In the genomic region with DNA sequence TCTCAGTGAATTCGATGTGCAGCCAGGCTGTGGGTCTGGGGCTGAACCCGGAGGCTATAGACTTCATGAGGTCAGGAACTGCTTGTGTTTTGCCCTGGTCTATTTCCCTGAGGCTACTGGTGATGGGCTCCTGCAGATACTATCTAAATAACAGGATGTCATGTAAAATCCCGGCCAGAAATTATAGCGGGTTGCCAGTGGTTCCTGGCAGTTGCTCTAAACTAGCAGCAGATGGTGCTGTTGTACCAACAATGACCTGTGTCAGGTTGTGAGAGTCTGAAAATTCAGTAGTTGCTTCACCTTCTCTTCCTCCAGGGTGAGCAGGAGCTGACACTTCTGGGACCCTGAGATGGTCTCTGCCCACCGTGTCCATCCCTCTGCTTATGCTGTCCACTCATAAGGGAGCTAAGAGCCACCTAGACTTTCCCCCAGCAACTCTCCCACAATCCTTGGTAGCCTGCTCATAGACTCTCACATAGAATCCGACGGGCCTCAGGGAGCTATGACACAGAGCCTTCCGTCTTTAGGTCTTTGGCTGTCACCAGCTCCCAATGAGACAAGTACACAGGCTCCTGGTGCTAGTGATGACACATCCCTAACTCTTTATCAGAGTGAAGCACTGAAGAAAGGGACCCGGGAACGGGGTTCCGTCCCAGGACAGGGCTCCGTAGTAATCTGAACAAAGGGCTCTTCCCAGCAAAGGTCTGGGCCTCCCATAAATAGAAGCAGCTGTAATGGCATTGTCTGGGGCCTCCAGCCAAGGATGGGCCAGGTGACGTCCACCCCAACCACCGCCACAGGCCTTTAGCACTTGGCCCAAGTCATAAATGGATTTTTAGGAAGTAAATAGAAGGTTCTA, we compare ENCODE assay signal across 8 mouse cellular contexts.
DNase-seq lines count a peak whose midpoint lies in the region; ATAC-seq and TF ChIP-seq lines count a peak whose summit lies in the region.

No protein-coding gene starts in this region.

- H3K27ac ChIP-seq in ES-Bruce4 (ENCODE audit: insufficient read depth, low read length) = no peak overlapping the region
- H3K27ac ChIP-seq in embryonic facial prominence, embryonic 14.5 days (replicated peaks; ENCODE audit: low read depth, low read length) = no peak overlapping the region
- H3K27ac ChIP-seq in heart, embryonic 14.5 days (replicated peaks in 1 of 2; ENCODE audit: control insufficient read depth in 1 of 2, insufficient read depth in 1 of 2, low read depth in 2 of 2, low read length in 2 of 2) = no peak overlapping the region
- H3K27ac ChIP-seq in kidney, embryonic 15.5 days = no peak overlapping the region
- no peak overlapping the region for H3K27ac ChIP-seq in liver, adult 2 months (replicated peaks; ENCODE audit: insufficient read depth, low read depth, low read length)
- H3K27ac ChIP-seq in neural tube, embryonic 12.5 days = no peak overlapping the region

- peak; percentile 56 for ATAC-seq in embryonic facial prominence, embryonic 14.5 days (ENCODE audit: low read depth)
- ATAC-seq in heart, embryonic 14.5 days (ENCODE audit: insufficient number of reproducible peaks, insufficient read depth, low FRiP score, low read depth) = no peak; the same call in 1 of the 2 replicates
- 0 out of 2 replicates have a peak, but pooled peaks have one; percentile 51 for ATAC-seq in kidney, embryonic 15.5 days (replicated peaks; ENCODE audit: low FRiP score)
- ATAC-seq in neural tube, embryonic 12.5 days (ENCODE audit: low FRiP score, low read depth) = 0 out of 2 replicates have a peak, but pooled peaks have one; percentile 25

- no peaks in the 10 kb centered on the region for H3K9me3 ChIP-seq in ES-Bruce4 (replicated peaks; ENCODE audit: control insufficient read depth, insufficient read depth, low read length, poor library complexity, severe bottlenecking)
- no peaks in the 10 kb centered on the region for H3K9me3 ChIP-seq in embryonic facial prominence, embryonic 14.5 days (ENCODE audit: control insufficient read depth, low read length)
- H3K9me3 ChIP-seq in heart, embryonic 14.5 days (ENCODE audit: control insufficient read depth, low read length) = no peaks in the 10 kb centered on the region
- H3K9me3 ChIP-seq in kidney, embryonic 15.5 days (replicated peaks) = no peaks in the 10 kb centered on the region
- no peaks in the 10 kb centered on the region for H3K9me3 ChIP-seq in neural tube, embryonic 12.5 days

- H3K4me2 ChIP-seq in embryonic facial prominence, embryonic 14.5 days (ENCODE audit: low read depth, low read length) = no peak overlapping the region
- no peak overlapping the region for H3K4me2 ChIP-seq in heart, embryonic 14.5 days (ENCODE audit: low read length)
- H3K4me2 ChIP-seq in kidney, embryonic 15.5 days = no peak overlapping the region
- no peak overlapping the region for H3K4me2 ChIP-seq in neural tube, embryonic 12.5 days (replicated peaks)

- H3K27me3 ChIP-seq in ES-Bruce4 (ENCODE audit: control insufficient read depth, insufficient read depth, low read length, poor library complexity, severe bottlenecking) = no peaks in the 10 kb centered on the region
- H3K27me3 ChIP-seq in embryonic facial prominence, embryonic 14.5 days (replicated peaks; ENCODE audit: control insufficient read depth, insufficient read depth, low read length) = no peaks in the 10 kb centered on the region
- no peaks in the 10 kb centered on the region for H3K27me3 ChIP-seq in heart, embryonic 14.5 days (ENCODE audit: control insufficient read depth, insufficient read depth, low read length)
- no peaks in the 10 kb centered on the region for H3K27me3 ChIP-seq in kidney, embryonic 15.5 days
- H3K27me3 ChIP-seq in liver, adult 2 months (ENCODE audit: control insufficient read depth, insufficient read depth, low read length) = no peaks in the 10 kb centered on the region
- no peaks in the 10 kb centered on the region for H3K27me3 ChIP-seq in neural tube, embryonic 12.5 days (replicated peaks)

- TF ChIP-seq POLR2A in ES-Bruce4 (IDR thresholded peaks at IDR 0.05; ENCODE audit: insufficient read depth, low read length) = no peak
- TF ChIP-seq POLR2A in liver, adult 2 months (IDR thresholded peaks at IDR 0.05; ENCODE audit: extremely low read depth, insufficient read depth, low read length) = no peak

- H3K4me3 ChIP-seq in ES-Bruce4 (ENCODE audit: low read depth, low read length) = no peak overlapping the region
- no peak overlapping the region for H3K4me3 ChIP-seq in embryonic facial prominence, embryonic 14.5 days (ENCODE audit: low read depth, low read length)
- H3K4me3 ChIP-seq in heart, embryonic 14.5 days (ENCODE audit: control insufficient read depth in 1 of 2, insufficient read depth in 1 of 2, low read depth in 1 of 2, low read length in 2 of 2) = no peak overlapping the region
- H3K4me3 ChIP-seq in kidney, embryonic 15.5 days (replicated peaks) = no peak overlapping the region
- no peak overlapping the region for H3K4me3 ChIP-seq in liver, adult 2 months (ENCODE audit: insufficient read depth, low read depth, low read length)
- no peak overlapping the region for H3K4me3 ChIP-seq in neural tube, embryonic 12.5 days

- no peak overlapping the region for H3K9ac ChIP-seq in ES-Bruce4 (ENCODE audit: low read depth, poor library complexity, severe bottlenecking)
- H3K9ac ChIP-seq in embryonic facial prominence, embryonic 14.5 days (ENCODE audit: low read depth, low read length) = no peak overlapping the region
- 0 out of 2 replicates have a peak overlapping the region, but pooled peaks have one; percentile 9 for H3K9ac ChIP-seq in heart, embryonic 14.5 days (ENCODE audit: low read length)
- H3K9ac ChIP-seq in kidney, embryonic 15.5 days = no peak overlapping the region
- no peak overlapping the region for H3K9ac ChIP-seq in liver, adult 2 months (ENCODE audit: low read depth, low read length)
- H3K9ac ChIP-seq in neural tube, embryonic 12.5 days = no peak overlapping the region

- peak; percentile 29 for TF ChIP-seq CTCF in ES-Bruce4 (IDR thresholded peaks at IDR 0.05; ENCODE audit: low read depth, low read length)
- TF ChIP-seq CTCF in liver, adult 2 months (IDR thresholded peaks at IDR 0.05; ENCODE audit: low read depth, low read length) = peak; percentile 51; the same call in 1 of the 2 replicates

- WGBS in embryonic facial prominence, embryonic 14.5 days = 65% methylated on average over 14 of the region's 14 CpGs
- 31% methylated on average over 14 of the region's 14 CpGs for WGBS in heart, embryonic 14.5 days
- WGBS in kidney, embryonic 15.5 days = 61% methylated on average over 14 of the region's 14 CpGs
- WGBS in liver, adult 2 months = 65% methylated on average over 14 of the region's 14 CpGs
- 59% methylated on average over 14 of the region's 14 CpGs for WGBS in neural tube, embryonic 12.5 days

- H3K36me3 ChIP-seq in ES-Bruce4 (ENCODE audit: control insufficient read depth, insufficient read depth, low read length, poor library complexity, severe bottlenecking) = no peaks in the 10 kb centered on the region
- H3K36me3 ChIP-seq in embryonic facial prominence, embryonic 14.5 days (ENCODE audit: control insufficient read depth, insufficient read depth, low read length) = no peaks in the 10 kb centered on the region
- H3K36me3 ChIP-seq in heart, embryonic 14.5 days (ENCODE audit: control insufficient read depth, insufficient read depth, low read length) = peaks cover 7% of the 10 kb centered on the region; the same call in 1 of the 2 replicates
- no peaks in the 10 kb centered on the region for H3K36me3 ChIP-seq in kidney, embryonic 15.5 days
- H3K36me3 ChIP-seq in liver, adult 2 months (ENCODE audit: control insufficient read depth, insufficient read depth, low read length) = peaks cover 3% of the 10 kb centered on the region; the same call in 1 of the 2 replicates
- no peaks in the 10 kb centered on the region for H3K36me3 ChIP-seq in neural tube, embryonic 12.5 days

- H3K79me2 ChIP-seq in liver, adult 2 months (ENCODE audit: control insufficient read depth, insufficient read depth, low read length) = no peaks in the 10 kb centered on the region

- no peak for TF ChIP-seq EP300 in ES-Bruce4 (IDR thresholded peaks at IDR 0.05; ENCODE audit: insufficient read depth, low read depth, low read length)

- DNase-seq in adrenal gland, postnatal 36 days = peak; percentile 48 to 58
- DNase-seq in embryonic facial prominence, embryonic 14.5 days (ENCODE audit: low spot score) = peak; percentile 77
- DNase-seq in liver, adult 2 months (ENCODE audit: extremely low read depth, low read depth, low spot score) = peak; percentile 38
- peak; percentile 40 for DNase-seq in yolk sac, embryonic 10.5 days (ENCODE audit: low spot score)

- H3K4me1 ChIP-seq in ES-Bruce4 (ENCODE audit: control insufficient read depth, insufficient read depth, low read length) = no peaks in the 10 kb centered on the region
- no peaks in the 10 kb centered on the region for H3K4me1 ChIP-seq in embryonic facial prominence, embryonic 14.5 days (ENCODE audit: control insufficient read depth, insufficient read depth, low read length)
- peaks cover 7 to 15% of the 10 kb centered on the region in 2 experiments for H3K4me1 ChIP-seq in heart, embryonic 14.5 days (ENCODE audit: control insufficient read depth in 2 of 2, insufficient read depth in 2 of 2, low read length in 2 of 2)
- H3K4me1 ChIP-seq in kidney, embryonic 15.5 days = 0 out of 2 replicates have a peak, but pooled peaks cover 6% of the 10 kb centered on the region
- H3K4me1 ChIP-seq in liver, adult 2 months (ENCODE audit: control insufficient read depth, insufficient read depth, low read length) = no peaks in the 10 kb centered on the region
- H3K4me1 ChIP-seq in neural tube, embryonic 12.5 days = no peaks in the 10 kb centered on the region
